Mouse (Mus musculus) liver, embryonic 14.5 days (tissue): ENCODE data around the gene Ccdc78. TPM values are rescaled to one million over a fixed set of nuclear protein-coding genes. Genes with fewer than 3 reads are reported as not detected.
"Not testable (repeated sequence)": the region's sequence is repeated elsewhere in the genome, so short reads cannot be mapped to it uniquely, and the experiment has no call there.

Source experiments
- ATAC-seq: fragments of 200-750 bp; cut with Nextera tagmentation; 2 replicates; pipeline ENCODE4 v1.8.0; 2017; ENCODE audit warnings: moderate number of reproducible peaks, mild to moderate bottlenecking, moderate library complexity; ENCODE audit not compliant: insufficient read depth
- DNase-seq, 3 experiments: peaks; one replicate each; pipeline ENCODE4 v3.0.0-alpha.2; 2012 to 2013; ENCODE audit warnings: low read depth in 3 of 3, low spot score in 3 of 3
- H3K27ac ChIP-seq: fragments of 300-500 bp; sonication (generic); 2 replicates; pipeline ENCODE4 v1.5.1; 2014; ENCODE audit warnings: moderate library complexity, mild to moderate bottlenecking, control low read depth, inconsistent platforms
- H3K27me3 ChIP-seq: fragments of 300-500 bp; sonication (generic); 2 replicates; pipeline ENCODE4 v1.6.1; 2014; ENCODE audit warnings: mild to moderate bottlenecking, low read length, moderate library complexity; ENCODE audit not compliant: control insufficient read depth, insufficient read depth
- H3K36me3 ChIP-seq: fragments of 300-500 bp; sonication (generic); replicated peaks from 2 replicates; pipeline ENCODE4 v1.6.1; 2014; ENCODE audit warnings: low read depth; ENCODE audit not compliant: control insufficient read depth, insufficient read depth
- H3K4me1 ChIP-seq, 2 experiments: fragments of 200-500 bp in 1 of 2; fragments of 300-500 bp in 1 of 2; sonication (generic) in 1 of 2; replicated peaks; 2 replicates each; pipeline ENCODE4 v1.6.1; 2012 to 2014; ENCODE audit warnings: antibody characterized with exemption in 1 of 2, inconsistent platforms in 1 of 2, low read length in 1 of 2; ENCODE audit not compliant: control insufficient read depth in 2 of 2, insufficient read depth in 2 of 2
- H3K4me2 ChIP-seq: fragments of 300-500 bp; sonication (generic); 2 replicates; pipeline ENCODE4 v1.6.1; 2014; ENCODE audit warnings: low read depth, mild to moderate bottlenecking, control low read depth, moderate library complexity
- H3K4me3 ChIP-seq, 2 experiments: fragments of 200-500 bp in 1 of 2; fragments of 300-500 bp in 1 of 2; sonication (generic) in 1 of 2; 2 replicates each; pipeline ENCODE4 v1.5.1; 2012 to 2014; ENCODE audit warnings: low read depth in 2 of 2, low read length in 2 of 2, mild to moderate bottlenecking in 2 of 2, control low read depth in 1 of 2, inconsistent platforms in 1 of 2, moderate library complexity in 1 of 2; ENCODE audit not compliant: insufficient read depth in 1 of 2
- H3K9ac ChIP-seq: fragments of 300-500 bp; sonication (generic); replicated peaks from 2 replicates; pipeline ENCODE4 v1.6.1; 2014; ENCODE audit warnings: mild to moderate bottlenecking, control low read depth, moderate library complexity
- H3K9me3 ChIP-seq: fragments of 300-500 bp; sonication (generic); 2 replicates; pipeline ENCODE4 v1.6.1; 2016; ENCODE audit warnings: low read length, mixed read lengths; ENCODE audit not compliant: control insufficient read depth
- CTCF ChIP-seq: IDR thresholded peaks from 2 replicates; pipeline ENCODE4 v1.5.1; 2016; ENCODE audit warnings: antibody characterized with exemption, low read depth, control low read depth
- EP300 ChIP-seq: IDR thresholded peaks from 2 replicates; pipeline ENCODE4 v1.6.1; 2016; ENCODE audit warnings: antibody characterized with exemption, low read depth
- WGBS: fragments of 180-500 bp; shearing (Covaris S2); extraction: QIAGEN DNeasy Blood & Tissue Kit; methylation state at CpG from one replicate; pipeline ENCODE4 v1.1.7; 2014; ENCODE audit not compliant: insufficient replicate concordance; 5-methylcytosine and 5-hydroxymethylcytosine counted together
- polyA plus RNA-seq, 2 experiments: library from polyadenylated mRNA; depleted of rRNA in 1 of 2; stranded (reverse) in 1 of 2; unstranded in 1 of 2; fragments of >200 nt; fragmentation: Nextera tagmentation in 1 of 2; extraction: Ambion mirVana in 1 of 2; gene quantifications; 2 replicates each; pipeline versions ENCODE4 v1.2.1 to v1.2.3; 2012 to 2014

Gene Ccdc78
- polyA plus RNA-seq, 2 experiments, result 0.02 TPM; not detected in 1

DNA sequence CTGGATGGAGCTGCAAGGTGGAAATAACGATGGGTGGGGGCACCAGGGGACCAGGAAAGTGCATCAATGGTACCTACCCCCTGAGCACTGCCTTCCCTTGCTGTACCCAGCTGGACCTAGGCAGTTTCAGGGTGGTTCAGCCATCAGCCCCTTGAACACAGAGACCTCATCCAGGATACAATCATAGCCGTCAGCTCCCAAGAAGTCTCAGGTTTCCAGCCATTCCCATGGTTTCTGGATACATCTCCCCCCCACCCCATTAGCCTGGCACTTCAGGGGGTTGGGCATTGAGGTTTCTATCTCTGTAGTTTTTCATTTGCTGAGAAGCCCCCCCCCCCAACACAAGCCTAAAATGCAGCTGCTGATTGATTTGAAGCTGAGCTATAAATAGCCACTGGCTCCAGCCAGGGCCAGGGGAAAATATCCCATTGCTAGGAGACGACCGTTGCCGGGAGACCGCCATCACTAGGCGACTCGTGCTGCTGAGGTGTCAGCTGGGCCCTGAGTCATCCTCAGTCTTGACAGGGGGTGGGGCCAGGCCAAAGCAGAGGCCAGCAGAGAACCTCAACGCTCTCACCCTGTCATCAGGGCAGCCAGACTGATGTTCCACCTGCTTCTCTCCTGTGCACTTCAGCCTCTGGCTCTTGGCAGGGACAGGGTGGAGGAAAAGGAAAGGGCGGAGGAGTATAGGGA lies 16.6 kb downstream of the Ccdc78 start:
- DNase-seq, result no peak
- no peaks in the 10 kb centered on the region for H3K4me1 ChIP-seq
- H3K36me3 ChIP-seq, result no peaks in the 10 kb centered on the region
- H3K27ac ChIP-seq, result no peak overlapping the region
- peaks cover 2% of the 10 kb centered on the region for H3K27me3 ChIP-seq
- no peak overlapping the region for H3K4me2 ChIP-seq
- ATAC-seq, result no peak
- H3K9ac ChIP-seq, result no peak overlapping the region
- H3K9me3 ChIP-seq, result no peaks in the 10 kb centered on the region
- WGBS, result 10% methylated on average over 10 of the region's 10 CpGs
- TF ChIP-seq CTCF, result no peak
- H3K4me3 ChIP-seq, result no peak overlapping the region

- DNase-seq, result no peak
- Histone ChIP-seq H3K4me2 (no peak overlapping the region), H3K36me3 (no peaks in the 10 kb centered on the region), H3K4me3 (no peak overlapping the region), H3K27me3 (peaks cover 32% of the 10 kb centered on the region), H3K4me1 (no peaks in the 10 kb centered on the region), H3K27ac (no peak overlapping the region), H3K9me3 (no peaks in the 10 kb centered on the region), H3K9ac (no peak overlapping the region)
- WGBS, result 72% methylated on average over 4 of the region's 4 CpGs
- TF ChIP-seq CTCF, result no peak
- TF ChIP-seq EP300, result no peak
- ATAC-seq, result no peak
Measured at GRCm38 (mm10) chr17:25806507-25806906, 20.1 kb downstream of the Ccdc78 start.

DNA sequence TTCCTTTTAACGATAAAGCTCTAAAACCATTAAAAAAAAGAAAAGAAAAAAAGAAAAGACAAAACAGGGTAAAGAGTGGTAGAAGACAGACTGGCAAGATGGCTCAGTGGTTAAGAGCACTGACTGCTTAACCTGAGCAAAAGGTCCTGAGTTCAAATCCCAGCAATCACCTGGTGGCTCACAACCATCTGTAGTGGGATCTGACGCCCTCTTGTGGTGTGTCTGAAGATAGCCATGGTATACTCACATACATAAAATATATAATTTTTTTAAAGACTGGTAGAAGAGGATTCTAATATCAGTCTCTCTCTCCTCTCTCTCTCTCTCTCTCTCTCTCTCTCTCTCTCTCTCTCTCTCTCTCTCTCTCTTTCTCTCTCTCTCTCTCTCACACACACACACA lies 21.1 kb downstream of the Ccdc78 start:
- WGBS, result 29% methylated on average over 2 of the region's 2 CpGs
- ATAC-seq, H3K4me2 ChIP-seq, H3K9ac ChIP-seq, H3K4me3 ChIP-seq, H3K9me3 ChIP-seq, H3K27ac ChIP-seq, DNase-seq, H3K36me3 ChIP-seq, H3K4me1 ChIP-seq: not testable (repeated sequence)
- TF ChIP-seq CTCF, result peak; percentile 21; the same call in 1 of the 2 replicates
- peaks cover 40% of the 10 kb centered on the region for H3K27me3 ChIP-seq

- no peaks in the 10 kb centered on the region for H3K4me1 ChIP-seq
- no peak overlapping the region for H3K4me3 ChIP-seq
- peaks cover 43% of the 10 kb centered on the region for H3K27me3 ChIP-seq
- H3K27ac ChIP-seq, result no peak overlapping the region
- WGBS, result 29% methylated on average over 5 of the region's 5 CpGs
- no peaks in the 10 kb centered on the region for H3K9me3 ChIP-seq
- no peak overlapping the region for H3K9ac ChIP-seq
- H3K4me2 ChIP-seq, result no peak overlapping the region
- TF ChIP-seq EP300 (no peak), CTCF (no peak)
- ATAC-seq (no peak), DNase-seq (no peak)
- no peaks in the 10 kb centered on the region for H3K36me3 ChIP-seq
Measured at GRCm38 (mm10) chr17:25808028-25808427, 21.6 kb downstream of the Ccdc78 start.

DNA sequence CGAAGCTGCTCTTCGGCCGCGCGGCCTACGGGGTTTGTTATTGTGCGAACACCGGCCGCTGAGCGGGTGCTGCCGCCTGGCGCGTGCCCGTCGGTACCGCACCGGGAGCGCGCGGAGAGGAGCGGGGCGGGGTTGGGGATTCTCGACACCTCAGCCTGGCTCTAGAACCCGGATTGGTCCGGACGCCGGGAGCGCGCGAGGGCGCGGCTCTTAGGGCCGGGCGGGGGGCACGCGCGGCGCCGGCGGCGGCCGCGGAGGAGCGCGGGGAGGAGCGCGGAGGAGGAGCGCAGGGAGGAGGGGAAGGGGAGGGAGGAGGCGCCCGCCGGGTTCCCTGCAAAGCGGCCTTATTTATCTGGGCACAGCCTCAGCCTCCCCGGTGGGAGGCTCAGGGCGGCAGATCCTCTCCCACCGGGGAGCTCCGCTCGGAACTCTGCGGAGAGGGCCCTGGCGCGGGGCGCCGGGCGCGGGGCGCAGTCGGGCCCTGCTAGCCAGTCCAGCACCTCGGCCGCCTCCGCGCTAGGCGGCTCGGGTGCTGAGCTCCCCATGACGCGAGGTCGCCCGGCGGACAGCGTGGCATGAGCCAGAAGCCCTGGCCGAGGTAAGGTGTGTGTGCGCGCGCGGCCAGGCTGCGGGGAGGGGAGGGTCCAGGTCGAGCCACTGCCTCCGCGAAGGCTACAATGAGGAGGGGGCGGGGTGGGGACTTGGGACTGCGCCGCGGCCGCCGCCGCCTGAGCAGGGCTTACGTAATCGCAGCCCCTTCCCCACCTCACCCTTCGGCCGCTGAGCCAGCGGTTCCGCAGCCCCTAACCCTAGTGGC lies 22.6 kb downstream of the Ccdc78 start, which contains the start of gene Fbxl16:
Gene Fbxl16 (plus strand): TSS at position 297 of the 817 bp plus-strand sequence.
- no peak for DNase-seq
- 1% methylated on average over 93 of the region's 100 CpGs for WGBS

More for the DNA sequence above, 22.6 kb downstream of the Ccdc78 start, which contains the start of gene Fbxl16:
- no peak for TF ChIP-seq EP300
- TF ChIP-seq CTCF, result peak; percentile 18; the same call in 1 of the 2 replicates
- Histone ChIP-seq H3K4me3 (peak within 1 kb of the TSS; percentile 28 to 53), H3K36me3 (no peaks in the 10 kb centered on the region), H3K27me3 (peaks cover 43% of the 10 kb centered on the region), H3K27ac (no peak within 1 kb of the TSS), H3K4me2 (peak within 1 kb of the TSS; percentile 61), H3K4me1 (no peaks in the 10 kb centered on the region), H3K9me3 (no peaks in the 10 kb centered on the region), H3K9ac (no peak within 1 kb of the TSS)
- ATAC-seq, result peak; percentile 55; the same call in 1 of the 2 replicates
